Mouse (Mus musculus): ENCODE measurements around the gene Tmem238l. TPM values are rescaled to one million over a fixed set of nuclear protein-coding genes. Genes with fewer than 3 reads are reported as not detected.

Tmem238l gene
- not detected in 2 replicates for polyA plus RNA-seq (2015; fragmentation: Nextera tagmentation; extraction: Ambion mirVana)

GRCm38 (mm10) chr11:66956303-66956702 is at the start of gene Tmem238l:
Gene Tmem238l, plus strand, starts transcription at chr11:66956638.
- WGBS (ENCODE audit: insufficient replicate concordance), result 61% methylated on average over 9 of the region's 9 CpGs
- Histone ChIP-seq H3K4me3 (ENCODE audit: low read depth, low read length) (no peak within 1 kb of the TSS), H3K9ac (ENCODE audit: low read depth, low read length) (no peak within 1 kb of the TSS), H3K27ac (ENCODE audit: low read length) (no peak within 1 kb of the TSS), H3K4me1 (ENCODE audit: control insufficient read depth, low read depth, low read length) (no peaks in the 10 kb centered on the region), H3K27me3 (ENCODE audit: control insufficient read depth, insufficient read depth, low read depth, low read length) (no peaks in the 10 kb centered on the region), H3K36me3 (ENCODE audit: control insufficient read depth, insufficient read depth) (no peaks in the 10 kb centered on the region), H3K9me3 (replicated peaks; ENCODE audit: control insufficient read depth, low read length) (no peaks in the 10 kb centered on the region), H3K4me2 (ENCODE audit: low read depth, low read length) (no peak within 1 kb of the TSS)
- no peak for ATAC-seq (ENCODE audit: low read depth)

- H3K4me1 ChIP-seq (ENCODE audit: control insufficient read depth, low read depth, low read length), result peaks cover 4% of the 10 kb centered on the region; the same call in 1 of the 2 replicates
- no peaks in the 10 kb centered on the region for H3K36me3 ChIP-seq (ENCODE audit: control insufficient read depth, insufficient read depth)
- no peak within 1 kb of the TSS for H3K9ac ChIP-seq (ENCODE audit: low read depth, low read length)
- no peak within 1 kb of the TSS for H3K4me3 ChIP-seq (ENCODE audit: low read depth, low read length)
- no peaks in the 10 kb centered on the region for H3K9me3 ChIP-seq (replicated peaks; ENCODE audit: control insufficient read depth, low read length)
- H3K4me2 ChIP-seq (ENCODE audit: low read depth, low read length), result peak within 1 kb of the TSS; percentile 20; the same call in 1 of the 2 replicates
- H3K27me3 ChIP-seq (ENCODE audit: control insufficient read depth, insufficient read depth, low read depth, low read length), result 0 out of 2 replicates have a peak, but pooled peaks cover 3% of the 10 kb centered on the region
- WGBS (ENCODE audit: insufficient replicate concordance), result 45% methylated on average over 10 of the region's 10 CpGs
- no peak within 1 kb of the TSS for H3K27ac ChIP-seq (ENCODE audit: low read length)
- no peak for ATAC-seq (ENCODE audit: low read depth)
Measured at GRCm38 (mm10) chr11:66911811-66912210, 44.6 kb upstream of the Tmem238l start, which contains the start of gene Pirt. Gene Pirt, plus strand, starts transcription at chr11:66911981.

GRCm38 (mm10) chr11:66912531-66913458 is 43.6 kb upstream of the Tmem238l start:
- Histone ChIP-seq H3K27me3 (ENCODE audit: control insufficient read depth, insufficient read depth, low read depth, low read length) (0 out of 2 replicates have a peak, but pooled peaks cover 3% of the 10 kb centered on the region), H3K4me1 (ENCODE audit: control insufficient read depth, low read depth, low read length) (peaks cover 4% of the 10 kb centered on the region; the same call in 1 of the 2 replicates), H3K27ac (ENCODE audit: low read length) (no peak overlapping the region), H3K4me3 (ENCODE audit: low read depth, low read length) (no peak overlapping the region), H3K9me3 (replicated peaks; ENCODE audit: control insufficient read depth, low read length) (no peaks in the 10 kb centered on the region), H3K4me2 (ENCODE audit: low read depth, low read length) (peak overlapping the region; percentile 24; the same call in 1 of the 2 replicates), H3K9ac (ENCODE audit: low read depth, low read length) (no peak overlapping the region), H3K36me3 (ENCODE audit: control insufficient read depth, insufficient read depth) (no peaks in the 10 kb centered on the region)
- WGBS (ENCODE audit: insufficient replicate concordance), result 29% methylated on average over 17 of the region's 17 CpGs
- ATAC-seq (ENCODE audit: low read depth), result peak; percentile 82

- H3K4me3 ChIP-seq (ENCODE audit: low read depth, low read length), result no peak overlapping the region
- peaks cover 4% of the 10 kb centered on the region; the same call in 1 of the 2 replicates for H3K4me1 ChIP-seq (ENCODE audit: control insufficient read depth, low read depth, low read length)
- H3K9ac ChIP-seq (ENCODE audit: low read depth, low read length), result no peak overlapping the region
- H3K27ac ChIP-seq (ENCODE audit: low read length), result no peak overlapping the region
- no peak overlapping the region for H3K4me2 ChIP-seq (ENCODE audit: low read depth, low read length)
- no peaks in the 10 kb centered on the region for H3K9me3 ChIP-seq (replicated peaks; ENCODE audit: control insufficient read depth, low read length)
- no peaks in the 10 kb centered on the region for H3K36me3 ChIP-seq (ENCODE audit: control insufficient read depth, insufficient read depth)
- WGBS (ENCODE audit: insufficient replicate concordance), result 22% methylated on average over 3 of the region's 3 CpGs
- no peak for ATAC-seq (ENCODE audit: low read depth)
- 0 out of 2 replicates have a peak, but pooled peaks cover 3% of the 10 kb centered on the region for H3K27me3 ChIP-seq (ENCODE audit: control insufficient read depth, insufficient read depth, low read depth, low read length)
Measured at GRCm38 (mm10) chr11:66914249-66914648, 42.2 kb upstream of the Tmem238l start.

- H3K9ac ChIP-seq (ENCODE audit: low read depth, low read length), result no peak overlapping the region
- no peak overlapping the region for H3K4me3 ChIP-seq (ENCODE audit: low read depth, low read length)
- no peaks in the 10 kb centered on the region for H3K36me3 ChIP-seq (ENCODE audit: control insufficient read depth, insufficient read depth)
- H3K27me3 ChIP-seq (ENCODE audit: control insufficient read depth, insufficient read depth, low read depth, low read length), result no peaks in the 10 kb centered on the region
- ATAC-seq (ENCODE audit: low read depth), result no peak
- no peak overlapping the region for H3K27ac ChIP-seq (ENCODE audit: low read length)
- H3K4me1 ChIP-seq (ENCODE audit: control insufficient read depth, low read depth, low read length), result no peaks in the 10 kb centered on the region
- no peak overlapping the region for H3K4me2 ChIP-seq (ENCODE audit: low read depth, low read length)
- no peaks in the 10 kb centered on the region for H3K9me3 ChIP-seq (replicated peaks; ENCODE audit: control insufficient read depth, low read length)
- WGBS (ENCODE audit: insufficient replicate concordance), result 41% methylated on average over 2 of the region's 2 CpGs
Measured at GRCm38 (mm10) chr11:66920012-66920411, 36.4 kb upstream of the Tmem238l start.

- Histone ChIP-seq H3K27ac (ENCODE audit: low read length) (no peak overlapping the region), H3K27me3 (ENCODE audit: control insufficient read depth, insufficient read depth, low read depth, low read length) (no peaks in the 10 kb centered on the region), H3K4me3 (ENCODE audit: low read depth, low read length) (no peak overlapping the region), H3K4me1 (ENCODE audit: control insufficient read depth, low read depth, low read length) (no peaks in the 10 kb centered on the region), H3K9me3 (replicated peaks; ENCODE audit: control insufficient read depth, low read length) (no peaks in the 10 kb centered on the region), H3K36me3 (ENCODE audit: control insufficient read depth, insufficient read depth) (no peaks in the 10 kb centered on the region), H3K9ac (ENCODE audit: low read depth, low read length) (no peak overlapping the region), H3K4me2 (ENCODE audit: low read depth, low read length) (no peak overlapping the region)
- ATAC-seq (ENCODE audit: low read depth), result no peak
- WGBS (ENCODE audit: insufficient replicate concordance), result 60% methylated on average over 11 of the region's 11 CpGs
Measured at GRCm38 (mm10) chr11:66924095-66924823, 32.2 kb upstream of the Tmem238l start.

GRCm38 (mm10) chr11:66928311-66928710 is 28.1 kb upstream of the Tmem238l start:
- no peak for ATAC-seq (ENCODE audit: low read depth)
- WGBS (ENCODE audit: insufficient replicate concordance), result 46% methylated on average over 3 of the region's 3 CpGs
- Histone ChIP-seq H3K4me3 (ENCODE audit: low read depth, low read length) (no peak overlapping the region), H3K4me1 (ENCODE audit: control insufficient read depth, low read depth, low read length) (no peaks in the 10 kb centered on the region), H3K9ac (ENCODE audit: low read depth, low read length) (no peak overlapping the region), H3K36me3 (ENCODE audit: control insufficient read depth, insufficient read depth) (no peaks in the 10 kb centered on the region), H3K27ac (ENCODE audit: low read length) (no peak overlapping the region), H3K4me2 (ENCODE audit: low read depth, low read length) (no peak overlapping the region), H3K9me3 (replicated peaks; ENCODE audit: control insufficient read depth, low read length) (no peaks in the 10 kb centered on the region), H3K27me3 (ENCODE audit: control insufficient read depth, insufficient read depth, low read depth, low read length) (no peaks in the 10 kb centered on the region)

- H3K27me3 ChIP-seq (ENCODE audit: control insufficient read depth, insufficient read depth, low read depth, low read length), result no peaks in the 10 kb centered on the region
- no peak overlapping the region for H3K4me2 ChIP-seq (ENCODE audit: low read depth, low read length)
- no peaks in the 10 kb centered on the region for H3K4me1 ChIP-seq (ENCODE audit: control insufficient read depth, low read depth, low read length)
- H3K36me3 ChIP-seq (ENCODE audit: control insufficient read depth, insufficient read depth), result no peaks in the 10 kb centered on the region
- no peak for ATAC-seq (ENCODE audit: low read depth)
- H3K27ac ChIP-seq (ENCODE audit: low read length), result no peak overlapping the region
- no peak overlapping the region for H3K4me3 ChIP-seq (ENCODE audit: low read depth, low read length)
- whole genome bisulfite sequencing (ENCODE audit: insufficient replicate concordance), result 63% methylated on average over 9 of the region's 9 CpGs
- no peaks in the 10 kb centered on the region for H3K9me3 ChIP-seq (replicated peaks; ENCODE audit: control insufficient read depth, low read length)
- H3K9ac ChIP-seq (ENCODE audit: low read depth, low read length), result no peak overlapping the region
Measured at GRCm38 (mm10) chr11:66932827-66933599, 23.4 kb upstream of the Tmem238l start.
